Mouse (Mus musculus) kidney, embryonic 14.5 days (tissue): ENCODE measurements around the gene Mtx3. TPM values are rescaled to one million over a fixed set of nuclear protein-coding genes. Genes with fewer than 3 reads are reported as not detected.

Source experiments
- ATAC-seq: fragments of 200-750 bp; cut with Nextera tagmentation; 2 replicates; pipeline ENCODE4 v1.8.0; 2017; ENCODE audit warnings: moderate number of reproducible peaks, mild to moderate bottlenecking, moderate TSS enrichment, moderate library complexity; ENCODE audit not compliant: low FRiP score, low TSS enrichment
- H3K27ac ChIP-seq: fragments of 300-500 bp; sonication (generic); 2 replicates; pipeline ENCODE4 v1.5.1; 2014; ENCODE audit warnings: low read depth, mild to moderate bottlenecking, low read length, moderate library complexity, mixed read lengths
- H3K27me3 ChIP-seq: fragments of 300-500 bp; sonication (generic); 2 replicates; pipeline ENCODE4 v1.6.1; 2014; ENCODE audit warnings: mild to moderate bottlenecking, low read length; ENCODE audit not compliant: control insufficient read depth, insufficient read depth
- H3K36me3 ChIP-seq: fragments of 300-500 bp; sonication (generic); 2 replicates; pipeline ENCODE4 v1.6.1; 2014; ENCODE audit warnings: low read length, mixed read lengths; ENCODE audit not compliant: control insufficient read depth, insufficient read depth
- H3K4me1 ChIP-seq: fragments of 300-500 bp; sonication (generic); 2 replicates; pipeline ENCODE4 v1.6.1; 2014; ENCODE audit warnings: low read length, mixed read lengths; ENCODE audit not compliant: control insufficient read depth, insufficient read depth
- H3K4me2 ChIP-seq: fragments of 300-500 bp; sonication (generic); replicated peaks from 2 replicates; pipeline ENCODE4 v1.6.1; 2014; ENCODE audit warnings: low read depth, mild to moderate bottlenecking, low read length
- H3K4me3 ChIP-seq: fragments of 300-500 bp; sonication (generic); 2 replicates; pipeline ENCODE4 v1.5.1; 2014; ENCODE audit warnings: mild to moderate bottlenecking, low read length
- H3K9ac ChIP-seq: fragments of 300-500 bp; sonication (generic); 2 replicates; pipeline ENCODE4 v1.6.1; 2014; ENCODE audit warnings: low read depth, mild to moderate bottlenecking, low read length, moderate library complexity
- H3K9me3 ChIP-seq: fragments of 300-500 bp; sonication (generic); 2 replicates; pipeline ENCODE4 v1.6.1; 2016; ENCODE audit warnings: low read length; ENCODE audit not compliant: control insufficient read depth
- WGBS: fragments of 180-500 bp; shearing (Covaris S2); extraction: QIAGEN DNeasy Blood & Tissue Kit; methylation state at CpG from one replicate; pipeline ENCODE4 v1.1.7; 2014; 5-methylcytosine and 5-hydroxymethylcytosine counted together
- polyA plus RNA-seq: library from polyadenylated mRNA; unstranded; fragments of >200 nt; fragmentation: Nextera tagmentation; extraction: Ambion mirVana; gene quantifications from 2 replicates; pipeline ENCODE4 v1.2.1, GENCODE M21; 2014

The Mtx3 gene
- polyA plus RNA-seq, 1 experiment from 2014 or later, result 6.3 TPM

DNA sequence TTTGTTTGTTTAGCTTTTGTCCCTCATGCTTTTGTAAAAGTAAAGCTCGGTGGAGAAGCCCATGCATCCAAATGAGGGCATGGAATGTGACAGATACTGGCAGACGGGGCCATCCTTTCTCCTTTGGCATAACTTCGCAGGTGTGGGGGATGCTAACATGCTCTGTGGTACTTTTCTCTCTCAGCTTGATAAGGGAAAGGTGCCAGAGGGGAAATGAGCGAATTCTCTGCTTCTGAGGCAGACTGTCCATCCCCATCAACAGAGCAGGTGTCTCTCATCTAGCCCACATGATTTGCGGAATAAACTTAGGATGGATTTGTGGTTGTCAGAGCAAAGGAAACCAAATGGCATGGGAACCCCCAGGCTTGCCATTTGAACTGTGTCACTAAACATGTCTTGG is 61.4 kb downstream of the Mtx3 start:
- no peak overlapping the region for H3K4me2 ChIP-seq
- H3K4me3 ChIP-seq, result no peak overlapping the region
- no peak overlapping the region for H3K27ac ChIP-seq
- H3K27me3 ChIP-seq, result no peaks in the 10 kb centered on the region
- ATAC-seq, result no peak
- H3K9ac ChIP-seq, result no peak overlapping the region
- H3K36me3 ChIP-seq, result no peaks in the 10 kb centered on the region
- H3K9me3 ChIP-seq, result no peaks in the 10 kb centered on the region
- WGBS, result 73% methylated on average over 5 of the region's 5 CpGs
- H3K4me1 ChIP-seq, result no peaks in the 10 kb centered on the region

DNA sequence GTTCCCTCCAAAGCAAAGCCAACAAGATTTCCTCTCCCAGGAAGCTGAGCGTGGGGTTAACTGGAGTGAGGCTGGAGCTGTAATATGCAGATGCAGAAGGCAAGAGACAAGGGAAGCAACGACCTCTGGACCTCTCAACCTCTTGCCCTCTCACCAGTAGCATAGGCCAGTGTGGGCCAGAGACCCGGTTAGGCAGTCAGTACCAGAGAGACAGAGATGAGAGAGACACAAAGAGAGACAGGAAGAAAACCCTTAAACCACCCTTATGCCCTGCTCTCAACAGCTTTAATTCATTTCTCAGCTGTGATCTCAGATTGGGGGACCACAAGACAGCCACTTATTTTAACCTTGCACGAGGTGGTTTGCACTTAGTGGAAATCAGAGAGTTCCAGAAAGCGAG is 62.8 kb downstream of the Mtx3 start:
- H3K9ac ChIP-seq, result no peak overlapping the region
- WGBS, result 46% methylated on average over 5 of the region's 5 CpGs
- no peak overlapping the region for H3K27ac ChIP-seq

More for the DNA sequence above, 62.8 kb downstream of the Mtx3 start:
- Histone ChIP-seq H3K4me1 (no peaks in the 10 kb centered on the region), H3K9me3 (no peaks in the 10 kb centered on the region), H3K4me2 (no peak overlapping the region), H3K27me3 (no peaks in the 10 kb centered on the region), H3K36me3 (no peaks in the 10 kb centered on the region), H3K4me3 (no peak overlapping the region)
- ATAC-seq, result no peak

Other genes with a start within 250 kb of the Mtx3 start
- gene Serinc5, start 233.7 kb upstream of the Mtx3 start, polyA plus RNA-seq, result 7.4 and 18.0 TPM in 2 replicates
- gene Thbs4, start 49.9 kb upstream of the Mtx3 start, polyA plus RNA-seq, result 0.73 and 0.87 TPM in 2 replicates